Mouse (Mus musculus) olfactory bulb, adult 2 months (tissue): ENCODE data around the gene Slc7a5.

Source experiments
- CTCF ChIP-seq: fragments of 200-500 bp; IDR thresholded peaks from 2 replicates; pipeline ENCODE4 v1.5.1; 2012; ENCODE audit warnings: low read depth, mild to moderate bottlenecking, low read length, moderate library complexity; ENCODE audit not compliant: insufficient read depth
- POLR2A ChIP-seq: fragments of 200-500 bp; IDR thresholded peaks from 2 replicates; pipeline ENCODE4 v1.6.1; 2012; ENCODE audit warnings: mild to moderate bottlenecking, low read depth, low read length, moderate library complexity; ENCODE audit not compliant: insufficient read depth

- TF ChIP-seq POLR2A (no peak), CTCF (no peak)
These were observed 1.1 kb upstream of the Slc7a5 start for GRCm38 (mm10) chr8:121908378-121909147.
